14 mouse cellular contexts compared by ENCODE assay signal in the genomic region with DNA sequence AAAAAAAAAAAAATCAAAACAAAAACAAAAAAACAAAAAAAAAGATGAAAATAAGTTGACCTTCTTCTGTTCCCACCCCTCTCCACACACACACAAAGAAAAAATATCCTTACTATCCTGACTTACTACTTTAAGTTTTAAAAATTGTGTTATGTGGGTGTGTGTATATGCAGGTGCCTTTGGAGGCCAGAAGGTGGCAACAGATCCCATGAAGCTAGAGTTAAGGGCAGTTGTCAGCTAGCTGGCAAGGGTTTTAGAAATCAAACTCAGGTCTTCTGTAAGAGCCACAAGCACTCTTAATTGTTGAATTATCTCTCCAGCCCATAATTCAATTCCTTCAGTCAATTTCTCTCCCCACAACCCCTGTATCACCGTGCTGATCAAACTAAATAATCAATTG. TPM values are rescaled to one million over a fixed set of nuclear protein-coding genes. Genes with fewer than 3 reads are reported as not detected.
A peak's percentile ranks its signal among the peaks of the same experiment; 100 is the strongest.
DNase-seq lines count a peak whose midpoint lies in the region; ATAC-seq and TF ChIP-seq lines count a peak whose summit lies in the region.
"Had no signal": no experiment of that assay in that cellular context is flagged by ENCODE, and none has a peak within 500 bp of the region (broad histone marks: within the 10 kb centered on the region; RNA-seq: fewer than 3 reads in every experiment).

No protein-coding gene starts in this region.

- no peaks in the 10 kb centered on the region for H3K36me3 ChIP-seq in intestine, postnatal 0 days (ENCODE audit: control insufficient read depth, insufficient read depth)
- no peaks in the 10 kb centered on the region for H3K36me3 ChIP-seq in intestine, embryonic 15.5 days
- H3K36me3 ChIP-seq in thymus, adult 2 months (ENCODE audit: control insufficient read depth, insufficient read depth, low read length), result no peaks in the 10 kb centered on the region
- H3K36me3 ChIP-seq in embryonic facial prominence, embryonic 10.5 days (replicated peaks), result no peaks in the 10 kb centered on the region
- H3K36me3 ChIP-seq: embryonic facial prominence, embryonic 15.5 days; limb, embryonic 13.5 days had no signal

- H3K9ac ChIP-seq in intestine, postnatal 0 days (ENCODE audit: low read depth, low read length), result no peak overlapping the region
- no peak overlapping the region for H3K9ac ChIP-seq in intestine, embryonic 15.5 days
- H3K9ac ChIP-seq: embryonic facial prominence, embryonic 15.5 days; limb, embryonic 13.5 days had no signal

- no peak for TF ChIP-seq POLR2A in thymus, adult 2 months (IDR thresholded peaks at IDR 0.05; ENCODE audit: control insufficient read depth, extremely low read depth, insufficient read depth, low read length, poor library complexity)
- TF ChIP-seq POLR2A in brain, embryonic 14.5 days (IDR thresholded peaks at IDR 0.05; ENCODE audit: borderline replicate concordance, extremely low read depth, insufficient read depth, insufficient read length, poor library complexity, severe bottlenecking), result no peak

- no peak for ATAC-seq in intestine, postnatal 0 days
- no peak for ATAC-seq in intestine, embryonic 15.5 days
- no peak for ATAC-seq in frontal cortex, adult (ENCODE audit: low TSS enrichment)

- TF ChIP-seq CTCF in intestine, postnatal 0 days (IDR thresholded peaks at IDR 0.05; ENCODE audit: low read depth), result peak; percentile 48
- TF ChIP-seq CTCF in thymus, adult 2 months (IDR thresholded peaks at IDR 0.05; ENCODE audit: borderline replicate concordance, control insufficient read depth, extremely low read depth, insufficient read depth, low read length, poor library complexity), result no peak
- peak; percentile 22; the same call in 1 of the 2 replicates for TF ChIP-seq CTCF in brain, embryonic 14.5 days (IDR thresholded peaks at IDR 0.05; ENCODE audit: borderline replicate concordance, extremely low read depth, insufficient read depth, insufficient read length)

- 66% methylated on average over 1 of the region's 1 CpGs for WGBS in intestine, postnatal 0 days
- WGBS in intestine, embryonic 15.5 days, result 78% methylated on average over 1 of the region's 1 CpGs
- 88% methylated on average over 1 of the region's 1 CpGs for WGBS in thymus, adult 2 months
- WGBS in embryonic facial prominence, embryonic 10.5 days, result 87% methylated on average over 1 of the region's 1 CpGs

- no peaks in the 10 kb centered on the region for H3K27me3 ChIP-seq in intestine, postnatal 0 days (replicated peaks; ENCODE audit: control insufficient read depth, insufficient read depth, low read length)
- H3K27me3 ChIP-seq in intestine, embryonic 15.5 days (replicated peaks), result no peaks in the 10 kb centered on the region
- H3K27me3 ChIP-seq in thymus, adult 2 months (ENCODE audit: control insufficient read depth, insufficient read depth, low read length), result no peaks in the 10 kb centered on the region
- H3K27me3 ChIP-seq in embryonic facial prominence, embryonic 10.5 days (replicated peaks; ENCODE audit: low read depth, poor library complexity, severe bottlenecking), result no peaks in the 10 kb centered on the region
- H3K27me3 ChIP-seq: embryonic facial prominence, embryonic 15.5 days; limb, embryonic 13.5 days had no signal

- H3K4me2 ChIP-seq in intestine, postnatal 0 days (replicated peaks; ENCODE audit: low read depth), result no peak overlapping the region
- H3K4me2 ChIP-seq in intestine, embryonic 15.5 days (replicated peaks), result no peak overlapping the region
- H3K4me2 ChIP-seq: embryonic facial prominence, embryonic 15.5 days; limb, embryonic 13.5 days had no signal

- H3K9me3 ChIP-seq in intestine, postnatal 0 days (ENCODE audit: control insufficient read depth), result no peaks in the 10 kb centered on the region
- H3K9me3 ChIP-seq in intestine, embryonic 15.5 days, result no peaks in the 10 kb centered on the region
- no peaks in the 10 kb centered on the region for H3K9me3 ChIP-seq in embryonic facial prominence, embryonic 10.5 days
- H3K9me3 ChIP-seq: embryonic facial prominence, embryonic 15.5 days; limb, embryonic 13.5 days had no signal

- peak; percentile 8 for DNase-seq in thymus, postnatal 0 days (ENCODE audit: low spot score)
- no peak for DNase-seq in thymus, adult 2 months
- peak; percentile 29 for DNase-seq in brain, embryonic 14.5 days (ENCODE audit: low read depth)
- no peak for DNase-seq in urinary bladder, postnatal 25 days (ENCODE audit: low spot score)
- DNase-seq in embryonic facial prominence, embryonic 10.5 days (ENCODE audit: low spot score), result no peak
- DNase-seq: adrenal gland, adult 2 months; cerebellum, adult 11-12 months; heart, postnatal 36 days had no signal

- no peak overlapping the region for H3K27ac ChIP-seq in intestine, postnatal 0 days (ENCODE audit: low read depth, low read length)
- no peak overlapping the region for H3K27ac ChIP-seq in intestine, embryonic 15.5 days
- no peak overlapping the region for H3K27ac ChIP-seq in thymus, adult 2 months (ENCODE audit: control insufficient read depth, insufficient read depth, low read length)
- H3K27ac ChIP-seq in embryonic facial prominence, embryonic 10.5 days (replicated peaks), result no peak overlapping the region
- H3K27ac ChIP-seq: embryonic facial prominence, embryonic 15.5 days; limb, embryonic 13.5 days had no signal

- no peak overlapping the region for H3K4me3 ChIP-seq in intestine, postnatal 0 days (ENCODE audit: low read depth, low read length)
- H3K4me3 ChIP-seq in intestine, embryonic 15.5 days (replicated peaks), result no peak overlapping the region
- H3K4me3 ChIP-seq in thymus, adult 2 months (ENCODE audit: control insufficient read depth, insufficient read depth, low read length), result no peak overlapping the region
- no peak overlapping the region for H3K4me3 ChIP-seq in embryonic facial prominence, embryonic 10.5 days
- H3K4me3 ChIP-seq: embryonic facial prominence, embryonic 15.5 days; limb, embryonic 13.5 days had no signal

- no peaks in the 10 kb centered on the region for H3K4me1 ChIP-seq in intestine, postnatal 0 days (replicated peaks; ENCODE audit: control insufficient read depth, insufficient read depth, low read length)
- H3K4me1 ChIP-seq in intestine, embryonic 15.5 days (replicated peaks), result no peaks in the 10 kb centered on the region
- no peaks in the 10 kb centered on the region for H3K4me1 ChIP-seq in thymus, adult 2 months (replicated peaks; ENCODE audit: control insufficient read depth, insufficient read depth, low read length)
- no peaks in the 10 kb centered on the region for H3K4me1 ChIP-seq in embryonic facial prominence, embryonic 10.5 days
- H3K4me1 ChIP-seq: embryonic facial prominence, embryonic 15.5 days; limb, embryonic 13.5 days had no signal

RNA-seq across cellular contexts. Expression of a gene that starts 22.8 kb away (rescaled TPM):
- polyA plus RNA-seq in intestine, postnatal 0 days (2015; fragmentation: Nextera tagmentation; extraction: Ambion mirVana), result 0.26 and 0.44 TPM in 2 replicates
- polyA plus RNA-seq in intestine, embryonic 15.5 days (2015; fragmentation: Nextera tagmentation; extraction: Ambion mirVana), result 0.85 and 0.88 TPM in 2 replicates
- 0.81 and 0.96 TPM in 2 replicates for polyA plus RNA-seq in thymus, postnatal 0 days (2015; fragmentation: Nextera tagmentation; extraction: Ambion mirVana)
- 1.5 and 1.8 TPM in 2 replicates for polyA plus RNA-seq in thymus, adult 2 months (2012; rRNA removed)
- polyA plus RNA-seq in brain, embryonic 14.5 days (2012; rRNA removed), result 35.2 and 53.4 TPM in 2 replicates
- polyA plus RNA-seq in embryonic facial prominence, embryonic 10.5 days (2016; fragmentation: Nextera tagmentation; extraction: Ambion mirVana), result 3.0 and 4.2 TPM in 2 replicates

RNA-seq across cellular contexts. Expression of a gene that starts 27.0 kb away (rescaled TPM):
- not detected in 2 replicates for polyA plus RNA-seq in intestine, postnatal 0 days (2015; fragmentation: Nextera tagmentation; extraction: Ambion mirVana)
- polyA plus RNA-seq in intestine, embryonic 15.5 days (2015; fragmentation: Nextera tagmentation; extraction: Ambion mirVana), result 0.15 and 0.28 TPM in 2 replicates
- not detected in 2 replicates for polyA plus RNA-seq in thymus, postnatal 0 days (2015; fragmentation: Nextera tagmentation; extraction: Ambion mirVana)
- 0.03 TPM in 1 of 2 replicates, not detected in the other for polyA plus RNA-seq in thymus, adult 2 months (2012; rRNA removed)
- polyA plus RNA-seq in brain, embryonic 14.5 days (2012; rRNA removed), result not detected in 2 replicates
- polyA plus RNA-seq in embryonic facial prominence, embryonic 10.5 days (2016; fragmentation: Nextera tagmentation; extraction: Ambion mirVana), result 0.11 and 0.22 TPM in 2 replicates
- polyA plus RNA-seq: adrenal gland, adult 2 months; kidney, embryonic 14.5 days had no signal

Comparison
In these comparisons a context has a peak if more than half of its experiments do, and no peak if none do; other contexts are left out.
1. DNase-seq: peak in thymus, postnatal 0 days (single experiment) and brain, embryonic 14.5 days (single experiment); none in thymus, adult 2 months (single experiment), urinary bladder, postnatal 25 days (single experiment) and embryonic facial prominence, embryonic 10.5 days (single experiment).